Mouse (Mus musculus) B cell, adult 62 days (primary cell): Measurements from ENCODE around the gene Chtop. TPM values are rescaled to one million over a fixed set of nuclear protein-coding genes. Genes with fewer than 3 reads are reported as not detected.

Experiments
- total RNA-seq: library from RNA; stranded (reverse); gene quantifications from 4 replicates; pipeline ENCODE4 v1.2.4, GENCODE M21; 2023

The Chtop gene
- total RNA-seq: 193 to 200 TPM (median 196 TPM) in 4 replicates

DNA sequence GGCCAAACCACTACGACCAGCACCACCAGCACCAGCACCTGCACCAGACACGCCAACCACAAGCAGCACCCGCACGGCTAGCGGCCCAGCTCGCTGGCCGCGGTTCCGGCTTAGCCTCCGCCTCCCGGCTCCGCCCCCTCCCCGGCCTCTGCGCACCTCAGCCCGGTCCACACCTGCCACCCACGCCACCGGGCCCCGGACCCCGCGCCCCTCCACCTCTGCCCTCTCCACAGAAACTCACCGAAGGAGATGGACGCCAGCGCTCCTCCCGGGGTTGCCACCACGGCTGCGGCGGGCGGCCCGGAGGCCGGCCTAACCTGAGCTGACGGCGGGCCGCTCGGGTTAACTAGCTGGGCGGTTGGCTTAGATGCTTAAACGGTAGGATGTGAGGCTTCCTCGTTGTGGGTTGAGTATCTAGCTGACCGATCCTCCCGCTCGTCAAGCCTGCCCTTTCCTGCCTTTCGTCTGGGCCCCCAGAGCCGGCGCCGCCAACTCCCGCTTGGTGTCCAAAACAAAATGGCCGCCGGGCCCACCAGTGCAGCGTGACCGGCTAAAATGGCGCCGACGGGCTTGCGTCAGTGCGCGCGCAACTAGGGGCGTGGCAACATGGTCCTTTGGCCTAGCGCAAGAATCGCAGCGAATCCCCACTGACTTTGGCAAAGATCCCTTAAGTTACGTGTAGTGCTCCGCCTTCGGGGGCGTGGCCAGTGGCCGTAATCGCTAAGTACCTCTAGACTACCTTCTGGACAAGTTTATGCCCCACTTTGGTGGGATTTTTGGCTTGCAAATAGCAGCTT lies at the start of gene Chtop:
Gene Chtop, minus strand, starts transcription at position 549 of the 797 bp plus-strand sequence.

DNA sequence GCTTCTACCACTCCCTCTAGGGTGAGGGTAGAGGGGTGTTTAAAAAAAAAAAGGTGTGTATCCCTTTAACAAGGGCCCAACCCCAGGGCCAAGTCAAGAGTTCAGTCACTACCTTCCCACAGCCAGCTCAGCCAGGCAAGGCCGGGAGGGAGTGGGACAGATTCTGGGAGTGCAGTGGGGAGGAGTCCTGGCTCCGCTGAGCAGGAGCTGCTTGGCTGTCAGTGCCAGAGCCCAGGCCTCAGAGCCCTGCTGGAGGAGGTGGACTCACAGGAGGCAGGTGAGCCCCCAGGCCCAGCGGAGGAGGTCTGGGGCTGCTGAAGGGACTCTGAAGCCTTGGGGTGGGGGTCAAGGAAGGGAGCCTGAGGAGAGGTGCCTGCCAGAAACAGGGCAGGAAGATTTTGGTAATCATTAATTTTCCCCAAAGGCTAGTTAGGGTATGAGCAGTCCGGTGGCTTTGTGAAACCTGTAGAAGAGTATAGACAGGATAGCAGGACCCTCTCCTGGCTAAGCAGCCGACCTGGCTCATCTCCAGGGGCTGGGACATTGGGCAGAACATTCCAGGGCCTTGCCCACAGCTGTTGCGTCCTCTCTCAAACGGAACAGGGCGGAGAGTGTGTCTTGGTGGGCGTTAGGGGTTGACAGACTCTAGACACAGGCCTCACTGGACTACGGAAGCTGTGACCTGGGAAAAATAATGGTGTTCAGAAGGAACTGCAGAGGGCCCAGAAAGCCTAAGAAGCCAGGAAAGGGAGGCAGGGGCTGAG lies 28.0 kb upstream of the Chtop start, which contains the start of gene S100a16:
Gene S100a16, plus strand, starts transcription at position 114 of the 764 bp plus-strand sequence.

GRCm38 (mm10) chr3:90526580-90526979 lies 17.3 kb upstream of the Chtop start, which contains the start of gene S100a14:
TSS of gene S100a14 (plus strand) at chr3:90526856.

DNA sequence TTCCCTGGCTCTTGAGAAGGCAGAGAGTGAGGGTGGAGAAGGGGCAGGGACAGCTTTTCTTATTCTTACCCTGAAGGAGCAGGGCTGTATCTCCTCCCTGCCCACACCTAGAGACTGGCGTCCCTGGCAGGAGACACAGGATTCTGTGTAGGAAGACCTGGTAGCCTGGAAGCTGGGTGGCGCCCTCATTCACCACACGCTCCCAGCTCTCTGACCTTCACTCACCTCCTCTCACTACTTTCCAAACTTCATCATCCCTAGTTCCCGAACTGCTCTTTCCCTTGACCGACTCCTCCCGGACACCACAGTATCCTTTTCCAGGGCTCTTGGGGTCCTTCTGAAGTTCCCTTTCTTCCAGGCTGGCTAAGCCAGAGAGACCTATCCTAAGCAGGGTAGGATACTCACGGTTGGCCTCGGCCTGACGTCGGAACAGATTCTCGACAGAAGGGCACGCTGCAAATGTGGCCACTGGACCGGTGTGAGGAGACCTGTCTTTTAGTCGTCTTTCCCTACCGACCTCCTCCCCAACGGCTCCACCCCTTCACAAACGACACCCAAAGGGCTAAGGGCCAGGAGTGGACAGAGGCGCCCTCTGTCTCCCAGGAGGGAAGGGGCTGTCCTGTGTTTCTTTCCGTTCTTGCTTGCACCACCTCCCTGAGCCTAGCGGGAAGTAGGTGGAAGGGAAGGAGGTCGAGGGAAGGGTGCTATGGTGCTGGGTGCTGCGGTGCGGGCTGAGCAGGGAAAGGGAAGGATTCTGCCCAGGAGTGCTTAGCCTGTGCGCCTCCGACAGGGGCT lies 4.7 kb upstream of the Chtop start, which contains the start of the genes S100a1 and S100a13:
Gene S100a1, minus strand, starts transcription at position 597 of the 795 bp plus-strand sequence.
Gene S100a13, plus strand, starts transcription at position 640 of the 795 bp plus-strand sequence.

DNA sequence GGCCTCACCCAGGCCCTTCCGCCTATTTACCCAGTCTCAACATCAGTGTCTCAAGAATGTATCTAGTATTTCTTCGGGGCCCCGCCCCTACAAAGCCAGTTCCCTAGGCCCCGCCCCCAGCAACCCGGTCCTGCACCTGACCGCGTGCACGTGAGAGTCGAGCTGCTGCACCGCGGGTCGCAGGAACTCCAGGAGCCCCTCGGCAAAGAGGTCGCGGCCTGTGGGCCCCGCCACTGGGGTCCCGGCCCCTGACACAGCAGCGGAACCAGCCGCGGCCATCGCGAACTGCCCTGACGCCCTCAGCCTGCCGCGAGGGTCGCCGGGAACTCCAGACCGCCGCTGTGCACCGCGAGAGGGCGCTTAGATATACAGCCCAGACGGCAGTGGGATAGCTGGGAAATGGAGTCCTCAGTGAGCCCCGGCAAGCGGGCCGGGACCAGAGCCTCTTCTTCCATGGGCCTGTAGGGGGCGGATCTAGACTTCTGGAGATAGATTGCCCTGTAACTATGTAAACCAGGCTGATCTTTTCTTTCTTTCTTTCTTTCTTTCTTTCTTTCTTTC lies 18.5 kb downstream of the Chtop start, which contains the start of gene Snapin:
Gene Snapin, minus strand, starts transcription at position 338 of the 561 bp plus-strand sequence.

DNA sequence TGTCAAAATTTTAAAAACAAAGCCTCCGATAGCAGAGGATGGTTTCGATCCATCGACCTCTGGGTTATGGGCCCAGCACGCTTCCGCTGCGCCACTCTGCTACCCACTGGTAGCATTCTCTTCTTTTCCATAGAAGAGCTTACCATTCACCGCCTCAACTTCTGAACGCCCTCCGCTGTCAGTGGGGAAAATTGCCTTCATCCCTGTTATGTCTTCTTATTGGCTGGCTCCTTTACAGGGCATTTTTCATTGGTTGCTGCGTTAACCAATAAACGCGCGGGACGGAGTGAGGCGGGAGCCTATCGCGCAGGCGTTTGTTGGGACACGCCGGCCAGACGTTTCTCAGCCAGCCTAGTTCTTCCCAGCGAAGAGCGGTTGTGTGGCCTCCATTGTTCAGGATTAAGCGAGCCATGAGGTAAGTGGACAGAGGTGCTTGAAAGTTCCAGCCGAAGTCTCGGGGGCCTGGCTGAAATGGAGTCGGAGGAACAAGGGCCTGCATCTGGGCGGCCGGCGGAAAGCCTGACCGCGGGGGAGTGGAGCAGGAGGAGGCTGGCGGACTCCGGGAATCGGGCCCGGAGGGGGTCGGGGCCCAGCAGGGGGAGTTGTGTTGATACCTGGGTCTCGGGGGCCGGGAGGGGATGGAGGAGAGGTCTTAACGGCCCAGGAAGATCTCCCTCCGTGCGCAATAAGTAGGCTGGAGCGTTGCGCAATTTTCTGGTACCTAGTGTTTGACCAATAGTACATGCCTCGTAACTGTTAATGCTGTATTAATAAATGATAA lies 33.3 kb downstream of the Chtop start, which contains the start of gene Ilf2:
Gene Ilf2, plus strand, starts transcription at position 296 of the 781 bp plus-strand sequence.

DNA sequence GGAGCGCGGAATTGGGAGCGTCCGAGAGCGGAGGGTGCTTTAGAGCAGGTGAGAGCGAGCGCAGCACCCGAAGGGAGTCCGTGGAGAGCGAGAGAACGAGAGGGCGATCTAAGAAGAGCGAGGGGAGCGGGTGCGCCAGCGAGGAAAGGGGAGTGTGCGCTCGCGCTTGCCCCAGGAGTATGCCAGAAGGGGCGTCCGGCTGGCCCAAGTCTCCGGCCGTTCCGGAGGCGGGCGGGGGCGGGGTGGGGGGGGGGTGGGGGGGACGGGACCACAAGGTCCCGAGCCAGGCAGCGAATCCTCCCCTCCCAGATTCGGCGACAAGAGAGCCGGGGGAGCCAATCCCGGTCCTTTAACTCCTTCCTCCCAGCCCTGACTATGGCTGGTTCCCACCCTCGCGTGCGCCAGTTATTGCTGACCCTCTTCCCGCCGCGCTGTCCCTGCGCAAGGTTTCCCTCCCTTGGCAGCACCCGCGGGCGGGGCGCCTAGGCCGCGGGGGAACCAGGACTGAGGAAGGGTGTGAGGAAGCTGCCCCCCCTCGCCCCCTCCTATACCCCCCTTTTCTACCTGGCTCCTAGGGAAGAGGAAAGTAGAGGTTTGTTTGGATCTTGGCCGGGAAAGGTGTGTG lies 43.5 kb downstream of the Chtop start, which contains the start of gene Npr1:
Gene Npr1, minus strand, starts transcription at position 181 of the 625 bp plus-strand sequence.

Other genes with a start within 250 kb of the Chtop start
- 174 to 184 TPM (median 178 TPM) in 4 replicates for gene Dennd4b, start 244.3 kb downstream of the Chtop start, total RNA-seq
- gene Gatad2b, start 216.3 kb downstream of the Chtop start, total RNA-seq: 124 to 137 TPM (median 130 TPM) in 4 replicates
- 0.91 to 1.4 TPM (median 1.1 TPM) in 4 replicates for gene Slc27a3, start 119.6 kb downstream of the Chtop start, total RNA-seq
- gene Ints3, start 75.9 kb downstream of the Chtop start, total RNA-seq: 50.2 to 54.0 TPM (median 52.5 TPM) in 4 replicates
- gene Npr1, start 43.6 kb downstream of the Chtop start, total RNA-seq: not detected in 4 replicates
- 92.2 to 99.3 TPM (median 93.2 TPM) in 4 replicates for gene Ilf2, start 33.4 kb downstream of the Chtop start, total RNA-seq
- gene Snapin, start 18.5 kb downstream of the Chtop start, total RNA-seq: 56.1 to 60.1 TPM (median 57.1 TPM) in 4 replicates
- 0.95 to 1.3 TPM in 2 of 4 replicates, not detected in the others for gene S100a1, start 4.9 kb upstream of the Chtop start, total RNA-seq
- 14.6 to 23.9 TPM (median 17.6 TPM) in 4 replicates for gene S100a13, start 4.9 kb upstream of the Chtop start, total RNA-seq
- gene S100a14, start 17.4 kb upstream of the Chtop start, total RNA-seq: 0.44 TPM in 1 of 4 replicates, not detected in the others
- not detected in 4 replicates for gene S100a16, start 27.8 kb upstream of the Chtop start, total RNA-seq
- gene S100a3, start 51.1 kb upstream of the Chtop start, total RNA-seq: 2.2 TPM in 1 of 4 replicates, not detected in the others
- not detected in 4 replicates for gene S100a2, start 80.7 kb upstream of the Chtop start, total RNA-seq
- gene Gm42674, start 92.4 kb upstream of the Chtop start, total RNA-seq: not detected in 4 replicates
- gene S100a4, start 94.3 kb upstream of the Chtop start, total RNA-seq: 48.5 to 75.1 TPM (median 62.5 TPM) in 4 replicates
- gene S100a5, start 99.0 kb upstream of the Chtop start, total RNA-seq: 3.9 to 4.7 TPM (median 4.0 TPM) in 3 of 4 replicates, not detected in the other
- gene S100a6, start 103.4 kb upstream of the Chtop start, total RNA-seq: 71.2 to 102 TPM (median 82.5 TPM) in 4 replicates
- gene S100a7a, start 144.5 kb upstream of the Chtop start, total RNA-seq: 0.46 TPM in 1 of 4 replicates, not detected in the others
- gene S100a8, start 159.5 kb upstream of the Chtop start, total RNA-seq: 5.7 to 11.2 TPM (median 8.4 TPM) in 4 replicates
- 9.1 to 13.0 TPM (median 10.7 TPM) in 4 replicates for gene S100a9, start 186.2 kb upstream of the Chtop start, total RNA-seq
- not detected in 4 replicates for gene Pglyrp4, start 217.4 kb upstream of the Chtop start, total RNA-seq